Mouse (Mus musculus): Measurements from ENCODE around the gene Med16.

GRCm38 (mm10) chr10:79929967-79930825 lies 21.5 kb upstream of the Med16 start:
- TF ChIP-seq TAL1 (IDR thresholded peaks at IDR 0.05; ENCODE audit: low read length) (no peak), GATA1 (IDR thresholded peaks at IDR 0.05; ENCODE audit: low read length) (no peak)
